ENCODE assay signal across 7 mouse cellular contexts in the genomic region with DNA sequence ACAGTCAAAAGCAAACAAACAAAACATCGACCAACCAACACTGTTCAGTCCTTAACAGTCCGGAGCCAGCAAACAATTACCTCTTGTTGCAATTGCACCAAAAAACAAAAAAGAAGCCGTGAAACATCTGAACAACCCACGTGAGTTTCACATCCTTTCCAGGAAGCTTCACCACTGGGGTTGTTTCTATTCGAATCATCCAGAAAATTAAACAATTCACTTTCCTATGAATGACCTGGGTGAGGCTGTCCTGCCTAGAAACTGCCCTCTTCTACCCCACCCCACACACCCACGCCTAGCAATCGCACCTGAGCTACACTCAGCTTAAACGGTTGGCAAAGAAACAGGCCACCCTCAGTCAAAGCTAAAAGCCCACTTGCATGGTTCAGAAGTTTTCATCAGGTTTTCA. TPM values are rescaled to one million over a fixed set of nuclear protein-coding genes. Genes with fewer than 3 reads are reported as not detected.
A peak's percentile ranks its signal among the peaks of the same experiment; 100 is the strongest.
DNase-seq lines count a peak whose midpoint lies in the region; ATAC-seq lines count a peak whose summit lies in the region.

No protein-coding gene starts in this region.

- DNase-seq in urinary bladder, postnatal 14 days (ENCODE audit: low spot score): peak; percentile 17
- DNase-seq in urinary bladder, adult 18-20 months (ENCODE audit: low spot score in 2 of 2): no peak
- peak; percentile 47 for DNase-seq in thymus, postnatal 25 days
- DNase-seq in left cerebral cortex, postnatal 14 days (ENCODE audit: low spot score in 2 of 2): no peak

- H3K9ac ChIP-seq in embryonic facial prominence, embryonic 15.5 days: peak overlapping the region; percentile 70; the same call in 1 of the 2 replicates

- peak; percentile 4; the same call in 1 of the 2 replicates for ATAC-seq in embryonic facial prominence, embryonic 15.5 days (ENCODE audit: insufficient number of reproducible peaks, low FRiP score, low TSS enrichment, low read depth)
- peak; percentile 34 for ATAC-seq in inflammation-experienced regulatory T-cells, adult 6 months

- 23% methylated on average over 8 of the region's 8 CpGs for WGBS in embryonic facial prominence, embryonic 15.5 days

- no peaks in the 10 kb centered on the region for H3K27me3 ChIP-seq in embryonic facial prominence, embryonic 15.5 days
- H3K27me3 ChIP-seq in megakaryocyte, embryonic 14.5 days (replicated peaks): no peaks in the 10 kb centered on the region

- H3K36me3 ChIP-seq in embryonic facial prominence, embryonic 15.5 days: peaks cover 18% of the 10 kb centered on the region
- peaks cover 32% of the 10 kb centered on the region for H3K36me3 ChIP-seq in megakaryocyte, embryonic 14.5 days (replicated peaks; ENCODE audit: low read length)

- peak overlapping the region; percentile 94 for H3K27ac ChIP-seq in embryonic facial prominence, embryonic 15.5 days (replicated peaks)

- peak overlapping the region; percentile 80 for H3K4me3 ChIP-seq in embryonic facial prominence, embryonic 15.5 days (replicated peaks)
- peak overlapping the region; percentile 96 for H3K4me3 ChIP-seq in megakaryocyte, embryonic 14.5 days (replicated peaks)

- H3K4me2 ChIP-seq in embryonic facial prominence, embryonic 15.5 days (replicated peaks): peak overlapping the region; percentile 60

- intact Hi-C loops in left cerebral cortex, postnatal 14 days (cut with DNase I): no loop called here

- H3K9me3 ChIP-seq in embryonic facial prominence, embryonic 15.5 days (replicated peaks): no peaks in the 10 kb centered on the region
- no peaks in the 10 kb centered on the region for H3K9me3 ChIP-seq in megakaryocyte, embryonic 14.5 days

- peaks cover 15% of the 10 kb centered on the region for H3K4me1 ChIP-seq in embryonic facial prominence, embryonic 15.5 days
- peaks cover 48% of the 10 kb centered on the region for H3K4me1 ChIP-seq in megakaryocyte, embryonic 14.5 days

RNA-seq across cellular contexts. Expression of a gene that starts 9.8 kb away (rescaled TPM):
- polyA plus RNA-seq in embryonic facial prominence, embryonic 15.5 days (2015; fragmentation: Nextera tagmentation; extraction: Ambion mirVana): 256 and 291 TPM in 2 replicates
- polyA plus RNA-seq in inflammation-experienced regulatory T-cells, adult 6 months (2017; shearing (Covaris generic)): 100 to 1,000 TPM; 611 to 730 (median 644) TPM
- 64.1 and 457 TPM in 2 replicates for polyA plus RNA-seq in megakaryocyte, embryonic 14.5 days (2012; ENCODE audit: insufficient read depth, low replicate concordance)
- 100 to 1,000 TPM; 104 to 124 TPM for total RNA-seq in left cerebral cortex, postnatal 14 days (2021)

Comparison
In these comparisons a context has a peak if more than half of its experiments do, and no peak if none do; other contexts are left out.
1. DNase-seq: peak in urinary bladder, postnatal 14 days (single experiment) and thymus, postnatal 25 days (single experiment); none in urinary bladder, adult 18-20 months (0 of 2) and left cerebral cortex, postnatal 14 days (0 of 2).